Mouse (Mus musculus): ENCODE measurements around the gene Gm364. TPM values are rescaled to one million over a fixed set of nuclear protein-coding genes. Genes with fewer than 3 reads are reported as not detected.

Gm364 gene
- not detected in 2 replicates for polyA plus RNA-seq (2012; rRNA removed)

GRCm38 (mm10) chrX:57408769-57409168, at the start of gene Gm364:
Gm364 (plus strand) TSS chrX:57409154.

GRCm38 (mm10) chrX:57392367-57393246, 16.3 kb upstream of the Gm364 start, which contains the start of gene Rbmx:
Rbmx (minus strand) TSS chrX:57393036.

GRCm38 (mm10) chrX:57503634-57504033, 94.7 kb downstream of the Gm364 start, which contains the start of gene Gpr101:
Gpr101 (minus strand) TSS chrX:57503757.

Other genes with a start within 250 kb of the Gm364 start
- 0.20 TPM in 1 of 2 replicates, not detected in the other for gene Cd40lg, start 197.0 kb upstream of the Gm364 start, polyA plus RNA-seq (2012; rRNA removed)
- 3.2 and 3.5 TPM in 2 replicates for gene Arhgef6, start 70.4 kb upstream of the Gm364 start, polyA plus RNA-seq (2012; rRNA removed)
- gene Rbmx, start 16.1 kb upstream of the Gm364 start, polyA plus RNA-seq (2012; rRNA removed) = 6.1 and 7.0 TPM in 2 replicates
- not detected in 2 replicates for gene Gpr101, start 94.6 kb downstream of the Gm364 start, polyA plus RNA-seq (2012; rRNA removed)

Measured in colon, adult 2 months (tissue).